Mouse (Mus musculus) monocyte, adult 2 months (primary cell): ENCODE results near the gene Arhgef26.

Experiments
- DNase-seq, 2 experiments: peaks; one replicate each; pipeline ENCODE4 v3.0.0; 2022; ENCODE audit warnings: low spot score in 2 of 2, low read depth in 1 of 2

Gene Arhgef26

GRCm38 (mm10) chr3:62380420-62380819 is 42.3 kb downstream of the Arhgef26 start:
- no peak for DNase-seq

- DNase-seq, result no peak
These were observed 44.7 kb downstream of the Arhgef26 start for GRCm38 (mm10) chr3:62382853-62383252.

- no peak for DNase-seq
These were observed 54.5 kb downstream of the Arhgef26 start for GRCm38 (mm10) chr3:62392636-62393035.

DNA sequence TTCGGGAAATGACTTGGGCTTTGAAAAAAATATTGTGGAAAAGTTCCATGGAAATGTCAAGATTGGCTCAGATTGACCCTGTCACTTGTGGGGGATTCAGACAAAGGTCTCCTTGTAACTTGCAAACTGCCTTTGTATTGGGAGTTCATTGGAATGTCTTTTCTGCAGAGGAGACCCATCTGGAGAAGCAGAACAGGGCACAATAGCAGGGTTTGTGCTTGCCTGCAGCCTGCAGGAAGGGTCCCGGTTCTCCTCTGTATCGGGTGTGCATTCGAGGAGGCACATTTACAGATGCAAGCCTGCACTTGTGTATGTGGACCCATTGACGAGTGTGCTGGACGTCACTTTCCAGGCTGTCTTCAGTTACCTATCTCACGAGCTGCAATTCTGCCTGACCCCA is 56.1 kb downstream of the Arhgef26 start:
- DNase-seq, result no peak

DNA sequence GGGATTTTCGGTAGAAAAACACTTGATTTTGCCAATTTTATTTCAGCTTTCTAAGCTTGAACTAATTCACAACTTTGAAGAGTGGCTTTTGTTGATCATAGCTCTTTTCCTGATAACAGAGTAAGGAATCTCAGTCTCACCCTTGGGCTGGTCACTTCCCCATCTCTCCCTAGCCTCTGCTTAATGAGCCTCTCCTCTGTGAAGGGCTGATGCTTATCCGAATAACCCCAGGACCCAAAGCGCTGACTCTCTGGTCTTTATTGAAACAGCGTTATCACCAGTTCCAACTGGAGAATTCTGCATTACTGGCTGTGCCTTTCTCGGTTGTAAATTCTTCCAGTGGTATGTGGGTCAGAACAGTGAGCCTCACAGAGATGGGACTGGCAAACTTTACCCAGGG is 57.2 kb downstream of the Arhgef26 start:
- DNase-seq, result no peak

GRCm38 (mm10) chr3:62396109-62396508 is 58.0 kb downstream of the Arhgef26 start:
- DNase-seq, result no peak

DNA sequence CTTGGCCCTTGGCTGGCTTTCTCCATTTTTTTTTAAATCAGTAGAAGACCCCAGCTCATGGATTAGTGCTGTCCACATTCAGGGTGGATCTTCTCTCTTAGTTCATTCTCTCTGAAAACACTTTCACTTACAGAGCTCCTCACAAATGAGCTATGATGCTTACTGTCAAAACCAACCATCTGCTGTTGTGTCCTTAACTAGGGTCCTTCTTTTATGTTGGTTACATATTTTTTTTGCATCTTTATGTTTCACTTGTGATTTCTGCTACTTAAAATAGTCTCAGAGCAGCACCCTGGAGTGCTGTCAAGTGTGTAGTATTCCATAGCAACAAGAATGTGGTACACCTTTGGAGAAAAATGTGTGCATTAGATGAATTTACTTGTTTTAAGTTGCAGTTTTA is 60.0 kb downstream of the Arhgef26 start:
- DNase-seq, result no peak

DNA sequence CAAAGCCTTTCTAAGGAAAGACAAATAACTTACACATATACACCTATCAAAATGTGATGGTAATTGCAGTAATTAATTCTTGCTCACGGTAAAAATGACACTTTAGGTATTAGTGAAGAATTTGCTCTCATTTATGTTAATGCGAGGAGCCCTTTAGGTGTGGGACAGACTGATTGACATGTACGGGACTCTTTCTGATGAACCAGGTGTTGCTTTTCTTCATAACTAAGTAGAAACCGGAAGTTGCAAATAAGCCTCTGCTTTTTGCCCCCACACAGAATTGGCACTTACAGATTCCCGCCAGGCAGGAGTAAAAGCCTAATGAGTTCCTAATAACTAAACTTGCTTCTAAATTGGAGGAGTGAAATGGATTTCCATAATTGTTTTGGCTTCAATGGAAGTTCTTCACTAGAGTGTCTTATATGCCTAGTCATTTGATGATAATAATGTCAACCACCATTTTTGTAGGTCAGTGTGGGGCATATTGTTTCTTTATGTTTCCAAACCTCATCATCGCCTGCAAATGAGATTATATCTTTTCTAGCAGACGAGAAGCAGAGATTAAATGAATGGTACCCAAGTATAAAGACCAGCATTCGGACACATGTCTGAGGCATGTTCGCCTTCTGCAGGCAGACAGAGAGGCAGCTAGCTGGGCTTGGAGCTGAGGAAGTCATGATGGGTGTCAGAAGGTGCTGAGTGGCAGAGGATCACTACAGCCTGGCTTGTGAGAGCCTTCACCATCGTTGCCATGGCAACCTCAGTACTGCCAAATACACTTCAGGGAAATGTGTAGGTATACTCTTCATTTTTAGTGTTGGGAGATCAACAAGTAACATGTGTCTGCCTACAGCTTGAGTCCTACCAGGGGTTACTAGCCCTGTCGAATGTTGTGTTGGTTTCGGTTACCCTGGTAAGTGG is 61.9 kb downstream of the Arhgef26 start:
- DNase-seq, result no peak

GRCm38 (mm10) chr3:62402466-62402865 is 64.3 kb downstream of the Arhgef26 start:
- no peak for DNase-seq

GRCm38 (mm10) chr3:62404477-62405246 is 66.5 kb downstream of the Arhgef26 start:
- DNase-seq, result no peak

GRCm38 (mm10) chr3:62409555-62410182 is 71.5 kb downstream of the Arhgef26 start:
- no peak for DNase-seq

DNA sequence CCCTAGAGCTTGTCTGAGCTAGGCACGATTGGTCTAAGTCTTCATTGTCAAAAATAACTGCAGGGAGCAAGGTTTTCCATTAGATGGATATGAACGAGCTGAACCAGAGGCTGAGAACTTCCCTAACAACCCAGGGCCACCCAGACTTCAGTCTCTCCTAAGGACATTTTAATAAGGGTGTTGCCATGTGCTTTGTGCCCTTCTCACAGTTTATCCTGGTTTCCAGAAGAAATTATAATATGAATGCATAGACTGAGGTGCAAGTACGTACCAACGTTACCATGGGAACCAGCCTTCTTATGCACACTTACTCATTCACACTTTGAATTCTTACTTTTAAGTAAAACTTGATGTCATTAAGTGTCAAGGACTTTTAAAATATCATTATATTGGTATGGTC is 72.3 kb downstream of the Arhgef26 start:
- no peak for DNase-seq

- DNase-seq, result no peak
These were observed 74.6 kb downstream of the Arhgef26 start for GRCm38 (mm10) chr3:62412704-62413103.

DNA sequence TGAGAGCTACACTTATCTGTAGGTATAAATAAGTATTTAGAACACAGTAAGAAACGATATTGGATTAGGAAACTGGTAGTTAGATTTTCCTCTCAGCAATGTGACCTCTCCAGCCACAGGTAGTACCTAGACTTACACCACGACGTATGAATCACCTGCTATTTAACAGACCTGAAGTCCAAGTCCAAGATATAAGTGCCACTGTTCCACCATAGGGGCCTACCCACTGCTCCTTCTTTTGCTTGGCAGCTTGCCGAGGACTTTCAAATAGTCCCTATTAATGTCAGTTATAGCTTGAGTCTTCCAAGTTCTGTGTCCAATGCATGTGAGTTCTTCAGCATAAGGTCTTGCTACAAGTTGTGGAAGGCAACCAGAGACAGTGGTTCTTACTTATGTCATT is 76.8 kb downstream of the Arhgef26 start:
- no peak for DNase-seq

DNA sequence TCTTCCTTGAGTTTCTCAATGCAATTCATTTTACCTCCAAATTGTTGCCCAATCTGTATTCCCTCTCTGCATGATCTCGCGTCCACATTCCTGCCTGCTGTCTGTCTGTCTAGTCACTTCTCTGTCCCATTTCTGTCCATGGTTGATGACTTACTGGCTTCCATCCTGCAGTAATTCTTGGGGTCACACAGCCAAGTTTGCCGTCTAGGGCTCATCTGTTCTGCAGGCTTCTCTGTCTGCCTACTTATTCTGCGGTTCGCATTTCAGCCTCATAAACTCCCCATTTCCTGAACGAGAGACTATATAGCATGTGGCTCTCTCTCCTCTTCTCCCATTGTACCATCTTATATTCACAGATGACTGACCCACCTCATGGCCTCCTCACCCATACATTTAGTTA is 79.3 kb downstream of the Arhgef26 start:
- DNase-seq, result no peak

DNA sequence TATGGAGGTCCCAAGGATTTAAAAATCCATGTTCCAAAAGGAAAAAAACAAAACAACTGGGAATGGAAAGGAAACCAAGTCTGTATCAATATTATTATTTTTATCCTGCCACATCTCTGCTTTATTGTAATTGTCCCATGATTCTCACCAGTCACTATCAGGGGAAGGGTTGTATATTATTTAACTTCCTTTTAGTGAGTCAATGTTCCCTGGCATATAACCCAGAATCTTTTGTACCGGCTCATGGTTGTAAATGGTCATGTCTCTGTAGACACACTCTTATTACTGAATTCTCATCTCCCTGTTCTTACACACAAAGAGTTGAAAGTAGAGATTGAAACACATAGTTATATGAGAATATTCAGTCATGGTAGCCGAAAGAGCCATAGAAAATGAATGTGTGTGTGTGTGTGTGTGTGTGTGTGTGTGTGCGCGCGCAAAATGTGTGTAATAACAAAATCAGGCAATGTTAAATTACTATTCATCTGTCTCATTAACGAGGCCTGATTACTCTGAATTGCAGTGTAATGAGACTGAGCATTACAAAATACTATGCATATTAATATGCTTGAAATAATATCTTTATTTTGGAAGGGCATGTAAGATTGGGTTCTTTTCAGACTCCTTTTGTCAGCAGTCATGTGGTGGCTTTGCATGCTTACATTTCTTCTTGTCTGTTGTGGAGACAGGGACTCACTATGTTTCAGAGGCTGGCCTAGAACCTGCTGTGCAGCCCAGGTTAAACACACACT is 80.4 kb downstream of the Arhgef26 start:
- DNase-seq, result no peak

DNA sequence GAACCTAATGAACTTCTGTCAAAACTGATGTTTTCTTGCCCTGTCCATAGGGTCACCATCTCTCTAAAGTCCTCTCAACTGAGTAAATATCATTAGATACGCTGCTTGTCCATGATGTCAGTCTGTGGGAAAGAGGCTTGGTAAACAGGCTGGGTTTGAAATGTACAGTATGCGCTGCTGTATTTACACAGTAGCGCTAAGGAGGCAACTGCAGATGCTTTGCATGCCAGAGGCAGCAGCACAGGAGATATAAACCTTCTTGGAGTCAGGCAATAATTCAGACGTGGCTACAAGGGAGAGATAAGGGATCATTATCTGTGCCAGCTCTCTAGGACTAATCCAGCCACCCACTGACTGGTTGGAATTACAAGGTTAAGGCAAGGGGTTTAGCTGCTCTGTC is 95.5 kb downstream of the Arhgef26 start:
- no peak for DNase-seq

DNA sequence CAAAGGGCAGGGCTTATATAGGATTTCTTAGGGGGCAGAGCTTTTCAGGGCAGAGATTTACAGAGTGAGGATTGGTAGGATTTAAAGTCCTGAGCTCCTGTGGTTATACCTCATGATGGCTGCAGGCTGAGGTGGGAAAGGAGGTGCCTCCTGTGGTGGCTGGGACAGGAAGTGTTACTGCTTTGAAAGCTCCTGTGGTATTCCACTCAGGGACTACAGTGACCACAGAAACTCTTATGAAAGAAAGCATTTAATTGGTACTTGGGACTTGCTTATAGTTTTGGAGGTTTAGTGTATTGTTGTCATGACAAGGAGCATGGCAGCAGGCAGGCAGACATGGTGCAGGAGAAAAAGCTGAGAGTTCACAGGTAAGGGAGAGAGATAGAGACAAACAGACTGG is 97.8 kb downstream of the Arhgef26 start:
- no peak for DNase-seq

- DNase-seq, result no peak
These were observed 102.4 kb downstream of the Arhgef26 start for GRCm38 (mm10) chr3:62440431-62440969.

DNA sequence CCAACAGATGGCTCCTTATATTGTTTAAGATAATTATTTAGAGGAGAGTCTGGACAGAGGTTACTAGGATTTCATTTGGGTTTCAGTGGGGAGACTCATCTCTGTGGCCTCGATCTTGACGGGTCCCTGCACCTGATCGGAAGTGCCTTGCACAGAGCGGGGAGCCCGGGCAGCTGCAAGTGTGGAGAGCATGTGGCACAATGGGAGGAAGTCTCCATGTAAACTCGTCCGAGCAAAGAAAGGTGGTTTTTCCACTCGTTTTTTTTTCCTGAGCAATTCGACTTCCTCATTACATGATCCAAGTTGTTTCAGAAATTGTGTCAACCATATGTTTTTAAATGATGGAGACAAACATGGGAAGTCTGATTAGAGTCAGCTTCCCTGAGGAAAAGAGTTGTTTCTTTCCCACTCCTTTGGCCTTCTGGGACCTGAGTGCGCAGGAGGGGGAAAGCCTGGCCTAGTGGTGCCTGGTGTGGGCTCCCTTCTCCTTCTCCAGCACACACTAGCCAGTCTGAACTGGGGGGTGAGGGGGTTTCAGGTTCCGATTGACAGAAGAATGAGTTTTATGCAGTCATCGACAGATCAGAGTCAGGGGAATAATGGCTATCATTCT is 105.5 kb downstream of the Arhgef26 start:
- no peak for DNase-seq
